9 mouse cellular contexts compared by ENCODE assay signal in genomic region chr2:165782324-165782723, GRCm38 (mm10).
DNase-seq lines count a peak whose midpoint lies in the region; ATAC-seq and TF ChIP-seq lines count a peak whose summit lies in the region.
"Had no signal": no experiment of that assay in that cellular context is flagged by ENCODE, and none has a peak within 500 bp of the region (broad histone marks: within the 10 kb centered on the region; RNA-seq: fewer than 3 reads in every experiment).

No protein-coding gene starts in this region.

- H3K4me1 ChIP-seq in intestine, embryonic 14.5 days (replicated peaks; ENCODE audit: control insufficient read depth, insufficient read depth, low read length), result no peaks in the 10 kb centered on the region; the same call in 1 of the 2 replicates
- H3K4me1 ChIP-seq in midbrain, embryonic 10.5 days, result peaks cover 19% of the 10 kb centered on the region
- H3K4me1 ChIP-seq: stomach, embryonic 15.5 days had no signal

- peak; percentile 92 for DNase-seq in ZHBTc4 (ENCODE audit: low read depth, low spot score)
- DNase-seq in cerebellum, postnatal 14 days, result peak; percentile 92 to 96
- DNase-seq in gastrocnemius, adult 2 months, result peak; percentile 79
- DNase-seq in intestine, embryonic 14.5 days (ENCODE audit: low spot score), result peak; percentile 94
- DNase-seq in left cerebral cortex, postnatal 14 days (ENCODE audit: low spot score in 2 of 2), result peak; percentile 90 to 93
- peak; percentile 85 for DNase-seq in midbrain, embryonic 10.5 days (ENCODE audit: low spot score)
- DNase-seq in right cerebral cortex, postnatal 14 days, result peak; percentile 87
- DNase-seq in urinary bladder, postnatal 36 days (ENCODE audit: low spot score in 2 of 2), result peak; percentile 58 to 75

- H3K9ac ChIP-seq in intestine, embryonic 14.5 days (ENCODE audit: low read length), result no peak overlapping the region
- H3K9ac ChIP-seq: stomach, embryonic 15.5 days had no signal

- no peak; the same call in none of the 2 replicates for TF ChIP-seq CTCF in gastrocnemius, adult 2 months (IDR thresholded peaks at IDR 0.05)

- no peak overlapping the region for H3K4me3 ChIP-seq in gastrocnemius, adult 2 months
- no peak overlapping the region for H3K4me3 ChIP-seq in intestine, embryonic 14.5 days (ENCODE audit: low read depth, low read length)
- H3K4me3 ChIP-seq in midbrain, embryonic 10.5 days, result no peak overlapping the region
- H3K4me3 ChIP-seq: stomach, embryonic 15.5 days had no signal

- WGBS in intestine, embryonic 14.5 days, result 46% methylated on average over 5 of the region's 5 CpGs
- WGBS in midbrain, embryonic 10.5 days, result 44% methylated on average over 5 of the region's 5 CpGs

- intact Hi-C loops in gastrocnemius, adult 2 months (cut with DNase I), result loop anchor here (5.0 kb wide), 1 partner anchor 130 kb away; no protein-coding TSS in a partner anchor
- intact Hi-C loops in left cerebral cortex, postnatal 14 days (cut with DNase I), result loop anchor here (5.0 kb wide), 2 partner anchors 130 to 265 kb away; no protein-coding TSS in a partner anchor

- peak; percentile 10; the same call in 1 of the 2 replicates for ATAC-seq in intestine, embryonic 14.5 days (replicated peaks; ENCODE audit: low FRiP score, low TSS enrichment, low read depth)

- H3K27ac ChIP-seq in gastrocnemius, adult 2 months, result no peak overlapping the region
- no peak overlapping the region for H3K27ac ChIP-seq in intestine, embryonic 14.5 days (ENCODE audit: low read depth)
- H3K27ac ChIP-seq in midbrain, embryonic 10.5 days (replicated peaks), result 0 out of 2 replicates have a peak overlapping the region, but pooled peaks have one; percentile 23
- H3K27ac ChIP-seq: stomach, embryonic 15.5 days had no signal

- H3K9me3 ChIP-seq in intestine, embryonic 14.5 days (ENCODE audit: control insufficient read depth, low read length), result no peaks in the 10 kb centered on the region
- H3K9me3 ChIP-seq in midbrain, embryonic 10.5 days (replicated peaks), result no peaks in the 10 kb centered on the region
- H3K9me3 ChIP-seq: stomach, embryonic 15.5 days had no signal

- no peaks in the 10 kb centered on the region for H3K27me3 ChIP-seq in intestine, embryonic 14.5 days (replicated peaks; ENCODE audit: control insufficient read depth, insufficient read depth, low read length)
- no peaks in the 10 kb centered on the region for H3K27me3 ChIP-seq in midbrain, embryonic 10.5 days (ENCODE audit: low read depth, poor library complexity, severe bottlenecking)
- H3K27me3 ChIP-seq: stomach, embryonic 15.5 days had no signal

- H3K4me2 ChIP-seq in intestine, embryonic 14.5 days (ENCODE audit: low read length), result no peak overlapping the region
- H3K4me2 ChIP-seq: stomach, embryonic 15.5 days had no signal

- H3K36me3 ChIP-seq in intestine, embryonic 14.5 days (ENCODE audit: control insufficient read depth, insufficient read depth, low read length), result peaks cover 47% of the 10 kb centered on the region
- peaks cover 58% of the 10 kb centered on the region for H3K36me3 ChIP-seq in midbrain, embryonic 10.5 days
